Mouse (Mus musculus) CH12.LX (cell line): ENCODE data around the gene Acvr2b.

ENCODE experiments used
- CTCF ChIP-seq, 2 experiments: IDR thresholded peaks in 1 of 2; conservative IDR thresholded peaks in 1 of 2; 2 replicates each; pipeline ENCODE4 v1.5.1; 2011 to 2012; ENCODE audit warnings: low read depth in 2 of 2, low read length in 2 of 2, improper control_type of control experiment in 1 of 2, inconsistent platforms in 1 of 2, mild to moderate bottlenecking in 1 of 2, moderate library complexity in 1 of 2
- MAX ChIP-seq: IDR thresholded peaks from 2 replicates; pipeline ENCODE4 v1.6.1; 2011; ENCODE audit warnings: low read length, improper control_type of control experiment

DNA sequence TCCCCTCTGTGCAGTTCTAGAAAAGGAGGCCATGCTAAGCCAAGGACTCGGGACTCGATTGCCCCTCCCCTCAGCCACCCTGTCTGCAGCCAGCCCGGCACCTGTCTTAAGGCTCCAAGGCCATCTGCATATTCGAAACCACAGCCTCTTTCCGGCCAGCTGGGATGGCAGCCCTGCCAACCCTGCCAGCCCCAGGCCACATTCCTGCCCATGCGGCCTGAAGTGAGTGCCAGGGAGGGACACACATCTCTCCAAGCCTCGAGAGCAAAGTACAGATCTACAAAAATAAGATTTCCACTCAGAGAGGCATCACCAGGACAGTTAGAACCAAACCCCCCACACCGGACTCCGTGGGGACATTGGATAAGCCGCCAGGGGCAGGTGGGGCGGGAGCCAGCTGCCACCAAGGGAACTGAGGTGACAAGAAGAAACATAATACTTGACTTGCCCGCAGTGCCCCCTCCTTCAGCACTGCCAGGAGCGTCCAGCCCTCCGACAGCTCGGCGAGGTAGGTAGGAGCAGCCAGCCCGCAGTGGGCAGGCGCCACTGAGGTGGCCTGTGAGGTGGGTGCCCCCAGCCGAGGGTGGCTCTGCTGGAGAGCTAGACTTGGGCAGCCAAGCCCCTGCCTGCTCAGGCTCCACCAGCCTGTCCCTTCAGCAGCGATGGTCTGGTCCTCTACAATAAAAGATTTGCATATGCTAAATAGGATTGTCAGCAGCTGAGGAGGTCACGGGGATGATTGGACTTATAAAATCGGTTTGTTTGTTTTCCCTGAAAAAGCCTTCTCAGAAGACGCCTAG, 81.8 kb downstream of the Acvr2b start:
- TF ChIP-seq CTCF (conservative IDR thresholded peaks at IDR 0.05 in 1 of 2, IDR thresholded peaks at IDR 0.05 in 1 of 2; ENCODE audit: low read depth in 2 of 2, low read length in 2 of 2) (no peak), MAX (no peak)
